Mouse (Mus musculus): ENCODE results near the gene H2-Q1. TPM values are rescaled to one million over a fixed set of nuclear protein-coding genes. Genes with fewer than 3 reads are reported as not detected.
A peak's percentile ranks its signal among the peaks of the same experiment; 100 is the strongest.
"Not testable (repeated sequence)": the region's sequence is repeated elsewhere in the genome, so short reads cannot be mapped to it uniquely, and the experiment has no call there.

The H2-Q1 gene
- total RNA-seq (2022): 1 to 10 TPM in 2 of 4 experiments, under 1 TPM in 2; 0.85 to 2.5 (median 1.2) TPM

GRCm38 (mm10) chr17:35320327-35321081 is at the start of gene H2-Q1:
Gene H2-Q1, plus strand, starts transcription at chr17:35320405.
- no peak for DNase-seq (ENCODE audit: low spot score in 2 of 2)

GRCm38 (mm10) chr17:35272249-35272648 is 48.0 kb upstream of the H2-Q1 start:
- no peak for DNase-seq (ENCODE audit: low spot score in 2 of 2)

- DNase-seq (ENCODE audit: low spot score in 2 of 2): peak in 1 of 2 experiments; percentile 87
Measured at GRCm38 (mm10) chr17:35274770-35275169, 45.4 kb upstream of the H2-Q1 start.

DNA sequence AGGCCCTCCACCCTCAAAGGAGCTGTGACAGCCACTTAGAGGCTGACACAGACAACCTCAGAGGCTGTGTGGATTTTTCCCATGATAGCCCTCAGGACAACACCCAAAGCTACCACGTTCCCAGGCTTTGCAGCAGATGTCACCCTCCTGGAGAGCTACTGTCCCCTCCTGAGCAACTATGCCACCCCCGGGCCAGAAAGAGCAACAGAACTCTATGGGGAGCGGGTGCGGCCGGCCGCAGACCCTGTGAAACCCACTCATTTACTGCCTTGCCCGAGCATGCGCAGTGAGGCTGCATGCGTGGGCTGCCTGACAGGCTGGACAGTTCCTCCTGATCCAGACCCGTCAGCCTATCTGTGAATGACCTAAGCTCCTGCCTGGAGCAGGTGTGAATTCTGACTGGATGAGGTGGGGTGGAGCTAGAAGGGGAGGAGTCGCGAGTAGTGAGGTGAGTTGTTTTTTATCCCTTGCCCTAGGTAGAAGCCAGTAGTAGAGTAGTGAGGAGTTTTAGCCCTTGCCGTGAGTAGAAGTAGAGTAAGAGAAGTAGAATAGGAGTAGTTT is 43.8 kb upstream of the H2-Q1 start:
- DNase-seq (ENCODE audit: low spot score in 2 of 2): no peak

DNA sequence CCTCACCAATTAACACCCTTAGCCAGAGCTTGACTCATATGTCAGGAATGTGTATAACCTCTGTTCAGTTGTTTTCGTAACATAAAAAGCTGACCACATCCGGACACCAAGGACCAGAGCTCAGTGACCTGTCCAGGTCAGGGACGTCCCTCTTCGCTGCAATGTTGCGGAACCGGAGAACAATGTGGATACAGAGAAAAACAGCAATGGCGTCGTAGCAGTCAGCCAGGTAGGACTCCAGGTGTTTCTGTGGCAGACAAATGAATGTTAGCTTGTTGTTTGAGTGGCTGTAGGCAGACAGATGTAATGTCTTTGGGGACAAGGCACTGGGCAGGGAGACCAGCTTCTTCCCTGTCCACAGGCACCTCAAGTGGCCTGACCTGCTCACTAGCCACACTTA is 42.2 kb upstream of the H2-Q1 start:
- DNase-seq (ENCODE audit: low spot score in 2 of 2): no peak

GRCm38 (mm10) chr17:35278957-35279688 is 41.1 kb upstream of the H2-Q1 start:
- no peak for DNase-seq (ENCODE audit: low spot score in 2 of 2)

- DNase-seq (ENCODE audit: low spot score in 2 of 2): no peak
Measured at GRCm38 (mm10) chr17:35280276-35280675, 39.9 kb upstream of the H2-Q1 start.

GRCm38 (mm10) chr17:35285431-35285830 is 34.8 kb upstream of the H2-Q1 start:
- DNase-seq (ENCODE audit: low spot score in 2 of 2): no peak

DNA sequence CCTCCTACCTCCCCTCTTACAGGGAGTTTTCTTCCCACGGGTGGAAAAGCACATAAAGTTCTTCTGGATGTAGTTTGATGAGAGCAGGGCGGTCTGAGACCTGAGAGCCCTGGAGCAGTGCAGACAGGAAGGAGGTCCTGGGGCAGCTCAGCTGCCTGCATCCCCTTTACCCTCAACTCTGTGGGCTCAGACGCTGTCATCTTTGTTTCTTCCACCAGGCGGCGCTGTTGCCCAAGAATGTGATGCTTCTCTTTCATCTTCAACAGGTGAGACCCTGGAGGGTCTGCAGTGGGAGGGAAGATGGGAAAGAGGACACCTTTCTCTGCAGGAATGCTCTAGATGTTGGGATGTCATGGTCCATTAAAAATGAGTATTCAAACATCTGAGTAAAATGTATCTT is 24.4 kb upstream of the H2-Q1 start:
- DNase-seq (ENCODE audit: low spot score in 2 of 2): peak in 1 of 2 experiments; percentile 34

DNA sequence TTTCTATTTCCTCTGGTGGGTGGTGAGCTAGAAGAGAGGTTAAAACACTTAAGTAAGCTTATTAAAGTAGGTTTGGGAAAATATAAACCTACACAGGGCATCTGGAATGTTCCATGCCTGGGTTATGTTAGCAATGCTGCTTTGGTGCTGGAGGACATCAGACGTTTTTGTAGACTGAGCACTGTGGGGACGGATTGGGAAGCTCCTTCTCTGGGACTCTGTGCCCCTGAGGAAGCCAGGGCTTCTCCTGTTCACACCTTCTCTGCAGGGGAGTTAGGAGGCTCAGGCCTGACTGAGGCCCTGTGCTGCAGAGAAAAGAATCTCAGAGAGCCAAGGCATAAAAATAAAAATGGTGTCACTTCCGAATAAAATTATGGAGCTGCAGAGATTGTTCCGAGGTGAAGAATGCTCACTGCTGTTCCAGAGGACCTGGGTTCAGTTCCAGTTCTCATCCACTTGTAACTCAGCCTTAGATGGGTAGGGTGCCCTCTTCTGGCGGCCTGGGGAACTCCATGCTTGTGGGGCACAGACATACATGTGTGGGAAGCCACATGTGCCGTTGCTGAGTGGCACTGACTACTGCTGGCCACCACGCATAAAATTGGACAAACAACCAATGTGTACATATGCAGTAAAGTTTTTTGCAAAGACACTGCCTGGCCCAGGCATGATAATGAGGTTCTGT is 19.8 kb upstream of the H2-Q1 start:
- not testable (repeated sequence) for DNase-seq (ENCODE audit: low spot score in 2 of 2)

GRCm38 (mm10) chr17:35301645-35302258 is 18.5 kb upstream of the H2-Q1 start:
- peak; percentile 62 to 87 for DNase-seq (ENCODE audit: low spot score in 2 of 2)

DNA sequence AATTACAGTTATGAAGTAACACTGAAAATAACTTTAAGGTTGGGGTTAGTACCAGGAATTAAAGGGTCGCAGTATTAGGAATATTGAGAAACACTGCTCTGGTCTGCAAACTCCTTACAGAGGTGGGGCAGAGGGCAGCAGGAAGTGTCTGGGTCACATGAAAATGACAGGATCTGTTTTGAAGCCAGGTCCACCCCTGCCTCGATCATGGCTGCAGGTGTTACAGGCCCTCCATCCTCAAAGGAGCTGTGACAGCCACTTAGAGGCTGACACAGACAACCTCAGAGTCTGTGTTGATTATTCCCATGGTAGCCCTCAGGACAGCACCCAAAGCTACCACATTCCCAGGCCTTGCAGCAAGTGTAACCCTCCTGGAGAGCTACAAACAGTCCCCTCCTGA is 16.9 kb upstream of the H2-Q1 start:
- no peak for DNase-seq (ENCODE audit: low spot score in 2 of 2)

DNA sequence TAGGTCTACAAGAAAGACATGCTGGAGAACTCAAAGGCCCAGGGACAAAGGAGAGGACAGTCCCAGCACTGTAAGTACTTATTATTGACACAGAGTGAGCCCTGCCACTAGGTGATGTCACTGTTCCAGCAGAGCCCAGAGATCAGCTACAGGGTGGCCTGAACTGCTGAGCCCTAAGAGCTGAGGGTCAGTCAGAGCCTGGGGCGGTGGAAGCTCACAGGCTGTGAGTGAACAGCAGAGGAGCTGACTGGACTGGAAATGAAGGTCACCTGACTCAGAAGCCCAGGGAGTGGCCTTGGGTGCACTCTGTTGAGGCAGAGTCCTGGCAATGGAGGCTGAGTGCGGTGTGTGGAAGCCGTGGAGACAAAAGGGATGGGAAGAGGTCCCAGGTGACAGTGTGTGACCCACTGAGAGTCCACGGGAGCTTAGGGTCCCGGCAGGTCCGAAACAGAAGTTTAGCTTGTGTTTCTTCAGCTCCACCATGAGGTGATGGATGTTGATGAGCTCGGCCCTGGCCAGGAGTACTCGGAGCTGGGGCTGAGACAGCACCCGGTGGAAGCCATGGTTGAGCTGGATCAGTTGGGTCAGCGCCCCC is 16.4 kb upstream of the H2-Q1 start:
- DNase-seq (ENCODE audit: low spot score in 2 of 2): no peak

GRCm38 (mm10) chr17:35304478-35304877 is 15.7 kb upstream of the H2-Q1 start:
- no peak for DNase-seq (ENCODE audit: low spot score in 2 of 2)

DNA sequence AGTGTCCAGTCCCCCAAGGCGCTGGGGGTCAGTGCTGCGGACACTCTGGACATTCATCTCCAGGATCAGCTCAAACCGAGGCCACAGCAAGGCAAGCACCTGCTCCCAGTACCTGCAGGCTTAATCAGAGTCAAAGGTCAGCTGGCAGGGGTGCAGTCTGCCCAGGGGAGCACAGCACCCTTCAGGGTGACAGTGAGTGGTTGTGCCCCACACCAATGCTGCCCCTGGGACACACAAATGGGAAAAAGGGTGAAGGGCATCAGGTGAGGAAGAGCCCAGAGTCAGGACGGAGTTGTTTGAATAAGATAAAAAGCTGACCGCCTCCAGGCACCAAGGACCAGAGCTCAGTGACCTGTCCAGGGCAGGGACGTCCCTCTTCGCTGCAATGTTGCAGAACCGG is 15.3 kb upstream of the H2-Q1 start:
- DNase-seq (ENCODE audit: low spot score in 2 of 2): not testable (repeated sequence)

GRCm38 (mm10) chr17:35318671-35319070 is 1.5 kb upstream of the H2-Q1 start:
- no peak for DNase-seq (ENCODE audit: low spot score in 2 of 2)

GRCm38 (mm10) chr17:35325124-35325523 is 4.9 kb downstream of the H2-Q1 start:
- DNase-seq (ENCODE audit: low spot score in 2 of 2): not testable (repeated sequence)

- not testable (repeated sequence) for DNase-seq (ENCODE audit: low spot score in 2 of 2)
Measured at GRCm38 (mm10) chr17:35326000-35326399, 5.8 kb downstream of the H2-Q1 start.

DNA sequence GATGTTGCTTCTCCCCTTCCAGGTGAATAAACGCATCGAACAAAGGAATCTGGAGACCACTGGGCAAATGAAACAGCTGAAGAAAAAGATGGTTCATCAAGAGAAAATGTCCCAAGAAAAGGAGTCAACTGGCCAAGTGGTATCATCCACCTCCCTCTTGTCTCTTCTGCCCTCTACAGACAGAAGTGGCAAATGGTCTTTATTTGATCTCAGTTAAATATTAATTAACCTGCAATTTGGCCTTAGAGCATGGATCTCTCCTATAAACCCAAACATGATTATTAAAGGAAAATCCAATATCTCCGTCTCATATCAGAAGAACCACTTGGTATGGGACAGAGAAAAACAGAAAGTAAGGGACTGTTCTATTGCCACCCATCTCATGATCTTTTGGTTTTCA is 9.5 kb downstream of the H2-Q1 start:
- not testable (repeated sequence) for DNase-seq (ENCODE audit: low spot score in 2 of 2)

GRCm38 (mm10) chr17:35331546-35331945 is 11.3 kb downstream of the H2-Q1 start:
- not testable (repeated sequence) for DNase-seq (ENCODE audit: low spot score in 2 of 2)
